Mouse (Mus musculus) heart, adult 2 months (tissue): ENCODE results near the gene Pdhx.

Experiments
- CTCF ChIP-seq: fragments of 200-600 bp; IDR thresholded peaks from 2 replicates; pipeline ENCODE4 v1.8.1; 2022; ENCODE audit warnings: antibody characterized with exemption, mild to moderate bottlenecking, moderate library complexity
- EP300 ChIP-seq: fragments of 200-500 bp; IDR thresholded peaks from 2 replicates; pipeline ENCODE4 v1.6.1; 2011; ENCODE audit warnings: low read depth, low read length, control low read depth; ENCODE audit not compliant: insufficient read depth
- POLR2A ChIP-seq: fragments of 200-500 bp; IDR thresholded peaks from 2 replicates; pipeline ENCODE4 v1.6.1; 2011; ENCODE audit warnings: mild to moderate bottlenecking, low read depth, low read length, control low read depth; ENCODE audit not compliant: insufficient read depth

DNA sequence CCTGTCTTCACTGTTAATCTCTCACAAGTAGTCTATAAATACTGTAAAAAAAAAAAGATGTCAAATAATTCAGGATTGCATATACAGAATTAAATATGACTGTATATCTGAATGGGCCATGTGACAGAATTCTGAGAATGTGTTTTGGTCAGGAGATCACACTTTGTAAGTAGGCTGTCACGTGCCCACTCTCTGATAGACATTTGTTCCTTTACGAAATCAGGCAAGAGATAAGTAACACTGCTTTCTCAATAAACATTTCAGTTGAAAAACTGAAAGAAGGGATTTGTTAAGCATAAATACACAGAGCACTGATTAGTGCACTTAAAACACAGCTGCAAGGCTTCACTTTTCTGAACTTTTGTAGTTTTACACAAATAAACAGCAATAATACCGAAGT lies 2.7 kb downstream of the Pdhx start:
- TF ChIP-seq POLR2A (no peak), CTCF (no peak), EP300 (no peak)
